Mouse (Mus musculus): ENCODE data around the gene Tfip11.

Gene Tfip11

DNA sequence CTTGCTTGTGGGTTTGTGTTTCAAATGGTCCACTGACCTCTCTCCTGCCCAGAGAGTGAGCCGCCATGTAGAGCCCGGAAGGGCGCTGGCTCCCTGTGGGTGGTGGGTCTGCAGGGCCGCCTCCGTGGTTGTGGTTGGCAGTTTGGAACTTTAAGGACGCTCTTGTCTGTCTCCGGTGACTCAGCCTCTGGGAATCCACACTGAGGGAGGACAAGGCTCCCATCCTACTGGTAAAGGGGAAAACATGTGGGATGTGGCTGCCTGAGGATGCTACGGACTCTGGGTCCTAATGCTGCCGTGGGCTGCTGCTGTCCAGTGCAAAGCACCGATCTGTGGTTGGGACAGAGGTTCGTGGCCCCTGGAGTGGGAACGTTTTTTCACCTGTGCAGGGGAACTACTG is 41.8 kb downstream of the Tfip11 start:
- DNase-seq, result no peak

DNA sequence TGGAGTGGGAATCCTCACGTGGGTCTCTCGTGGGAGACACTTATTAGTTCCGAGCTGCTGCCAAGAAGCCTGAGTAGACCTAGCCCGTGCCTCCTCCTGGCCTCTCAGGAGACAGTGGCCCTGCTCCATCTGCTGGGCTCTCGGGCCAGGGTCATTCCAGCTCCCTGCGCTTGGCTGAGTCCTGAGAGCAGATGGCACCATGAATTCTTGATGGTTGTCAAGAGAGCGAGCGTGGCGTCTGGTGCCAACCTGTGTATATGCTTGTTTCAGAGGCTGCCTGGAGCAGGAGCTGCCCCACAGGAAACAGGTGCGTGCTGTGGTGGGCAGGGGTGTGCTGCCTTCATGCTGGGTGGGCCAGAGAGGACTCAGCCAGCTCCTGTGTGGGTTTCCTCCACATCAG is 42.5 kb downstream of the Tfip11 start:
- DNase-seq, result no peak

DNA sequence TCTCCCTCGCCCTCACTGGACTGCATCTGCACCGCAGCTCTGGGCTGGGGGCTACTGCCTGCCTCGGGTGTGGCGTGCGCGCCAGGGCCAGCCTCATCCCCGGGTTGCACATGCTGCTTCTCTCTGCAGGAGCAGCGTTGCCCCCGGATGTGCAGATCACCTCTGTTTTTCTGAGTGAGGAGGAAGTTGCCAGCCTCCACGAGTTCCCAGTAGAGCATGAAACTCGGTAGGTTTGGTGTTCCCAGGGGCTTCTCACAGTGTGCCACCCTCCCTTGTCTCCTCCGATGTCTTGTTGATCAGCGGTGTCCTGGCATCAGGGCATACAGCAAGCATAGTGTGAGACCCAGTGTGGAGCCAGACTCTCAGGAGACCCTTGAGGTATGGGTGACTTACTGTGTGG is 43.2 kb downstream of the Tfip11 start:
- DNase-seq, result no peak

DNA sequence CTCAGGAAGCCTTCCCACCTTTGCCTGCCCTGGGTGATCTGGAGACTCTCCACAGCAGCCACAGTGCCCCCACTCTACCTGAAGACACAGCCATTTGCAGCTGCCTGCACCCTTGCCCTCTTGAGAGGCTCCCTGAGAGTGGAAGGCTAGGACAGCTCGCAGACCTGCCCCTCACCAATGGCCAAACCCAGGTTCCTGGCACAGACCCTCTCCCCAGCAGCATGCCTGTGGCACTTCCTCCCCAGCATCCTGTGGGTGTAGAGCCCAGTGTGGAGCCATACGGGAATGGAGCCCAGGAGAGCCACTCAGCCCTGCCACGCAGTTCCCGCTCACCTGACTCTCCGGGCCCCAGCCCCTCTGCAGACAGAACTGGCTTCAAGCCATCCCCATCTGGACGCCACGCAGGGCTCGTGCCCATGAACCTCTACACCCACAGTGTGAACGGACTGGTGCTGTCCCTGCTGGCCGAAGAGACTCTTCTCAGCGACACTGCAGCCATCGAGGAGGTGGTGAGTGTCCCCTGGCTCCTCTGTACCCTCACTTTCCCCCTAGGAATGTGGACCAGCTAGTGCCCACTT is 44.2 kb downstream of the Tfip11 start:
- no peak for DNase-seq

DNA sequence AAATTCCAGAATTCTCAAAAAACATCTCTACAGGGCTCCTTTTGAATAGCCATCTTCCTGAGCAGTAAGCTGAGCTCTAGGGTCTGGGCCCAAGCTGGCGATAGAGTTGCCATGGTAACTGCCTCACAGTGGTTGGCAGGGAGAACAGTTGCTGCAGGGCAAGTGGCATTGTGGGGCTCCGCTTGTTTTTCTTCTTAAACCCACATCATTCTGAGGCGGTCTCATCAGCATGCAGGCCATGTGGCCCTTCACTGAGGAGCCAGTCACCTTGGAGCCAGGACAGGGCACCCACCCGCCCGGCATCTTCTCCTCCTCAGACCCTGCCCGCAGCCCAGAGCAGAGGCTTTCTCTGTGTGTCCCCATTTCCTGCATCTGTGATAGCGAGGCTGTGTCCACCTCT is 45.8 kb downstream of the Tfip11 start:
- DNase-seq, result no peak

DNA sequence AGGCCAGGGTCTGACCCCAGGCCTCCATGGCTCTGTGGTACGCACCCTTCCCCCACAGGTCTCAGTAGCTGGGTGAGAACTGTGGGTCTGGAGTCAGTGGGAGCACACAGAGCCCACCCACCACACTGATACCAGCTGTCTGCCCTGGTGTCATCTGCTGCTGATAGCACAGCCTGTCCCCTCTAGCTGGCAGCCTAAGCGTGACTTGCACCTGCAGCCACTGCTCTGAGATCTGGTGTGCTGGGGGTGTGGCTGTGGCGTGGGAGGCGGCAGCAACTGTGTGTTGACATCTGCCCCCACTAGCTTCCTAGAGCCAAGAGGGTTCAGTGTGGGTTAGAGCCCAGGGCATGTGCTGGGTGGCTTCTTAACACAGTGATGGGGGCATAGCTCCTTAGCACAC is 50.0 kb downstream of the Tfip11 start:
- DNase-seq, result no peak

DNA sequence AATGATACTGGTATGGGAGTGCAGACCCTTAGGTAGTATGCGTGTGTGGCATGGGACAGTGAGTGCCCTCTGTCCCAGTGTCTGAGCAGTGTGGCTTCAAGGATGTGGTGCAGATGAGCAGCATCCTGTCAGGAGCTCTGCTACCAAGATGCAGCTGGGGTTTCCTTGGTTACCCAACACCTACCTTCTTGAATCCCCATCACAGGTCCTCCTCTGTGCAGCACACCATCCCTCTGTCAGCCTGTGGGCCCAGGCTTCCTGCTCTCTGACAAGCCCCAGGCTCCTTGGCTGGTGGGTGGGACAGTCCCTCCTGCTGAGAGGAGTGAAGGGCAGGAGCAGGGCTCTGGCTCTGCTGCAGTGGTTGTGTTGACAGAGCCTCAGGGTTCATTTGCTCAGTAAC is 51.2 kb downstream of the Tfip11 start:
- DNase-seq, result no peak

DNA sequence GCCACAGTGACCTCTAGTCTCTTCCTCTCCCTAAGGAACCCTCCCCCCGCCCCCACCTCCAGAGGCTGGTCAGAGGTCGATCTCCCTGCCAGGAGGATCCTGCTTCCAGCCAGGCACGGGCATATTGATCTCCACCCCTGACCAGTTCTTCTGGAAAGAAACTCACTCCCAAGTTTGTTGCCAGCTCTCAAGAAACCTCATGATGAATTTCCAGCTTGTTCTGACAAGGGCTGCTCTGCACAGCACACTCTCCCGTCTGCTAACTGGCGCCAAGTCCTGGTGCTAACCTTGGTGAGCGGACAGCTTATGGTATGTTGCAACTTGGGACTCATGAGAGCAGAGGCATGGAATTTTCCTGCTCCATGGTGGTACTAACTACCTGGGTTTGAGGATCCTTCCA is 52.6 kb downstream of the Tfip11 start:
- peak; percentile 10 for DNase-seq

DNA sequence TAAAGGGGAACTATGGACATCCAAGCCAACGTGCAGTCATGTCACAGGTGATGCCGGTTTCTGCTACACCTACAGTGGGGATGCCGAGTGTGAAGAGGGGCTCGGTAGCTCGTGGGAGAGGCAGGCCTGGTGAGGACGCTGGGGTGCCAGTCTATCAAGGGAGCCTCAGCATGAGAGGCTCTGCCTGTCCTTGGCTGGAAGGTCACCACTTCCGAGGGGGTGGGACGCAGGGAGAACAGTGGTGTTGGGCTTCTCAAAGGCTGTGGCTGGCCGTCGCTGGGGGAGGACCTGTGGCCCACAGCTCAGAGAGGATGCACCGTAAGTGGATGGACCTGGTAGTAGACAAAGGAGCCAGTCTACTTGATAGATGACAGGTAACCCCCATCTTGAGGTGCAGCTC is 55.0 kb downstream of the Tfip11 start:
- DNase-seq, result no peak

DNA sequence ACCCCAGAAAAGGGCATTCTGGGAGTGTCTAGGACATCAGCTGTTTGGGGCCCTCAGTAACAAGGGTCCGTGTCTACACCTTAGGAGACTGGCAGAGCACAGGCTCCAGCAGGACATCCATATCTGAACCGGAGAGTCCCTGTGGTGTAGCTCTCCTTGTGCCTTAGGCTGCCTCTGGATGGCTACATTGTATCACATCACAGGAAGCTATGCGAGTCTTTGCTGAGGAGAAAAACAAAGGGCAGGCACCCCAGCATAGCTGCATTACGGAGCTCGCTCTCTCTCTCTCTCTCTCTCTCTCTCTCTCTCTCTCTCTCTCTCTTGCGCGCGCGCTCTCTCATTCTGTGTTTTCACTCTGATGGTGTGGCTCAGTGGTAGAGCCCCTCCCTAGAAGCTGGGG is 55.9 kb downstream of the Tfip11 start:
- no peak for DNase-seq

DNA sequence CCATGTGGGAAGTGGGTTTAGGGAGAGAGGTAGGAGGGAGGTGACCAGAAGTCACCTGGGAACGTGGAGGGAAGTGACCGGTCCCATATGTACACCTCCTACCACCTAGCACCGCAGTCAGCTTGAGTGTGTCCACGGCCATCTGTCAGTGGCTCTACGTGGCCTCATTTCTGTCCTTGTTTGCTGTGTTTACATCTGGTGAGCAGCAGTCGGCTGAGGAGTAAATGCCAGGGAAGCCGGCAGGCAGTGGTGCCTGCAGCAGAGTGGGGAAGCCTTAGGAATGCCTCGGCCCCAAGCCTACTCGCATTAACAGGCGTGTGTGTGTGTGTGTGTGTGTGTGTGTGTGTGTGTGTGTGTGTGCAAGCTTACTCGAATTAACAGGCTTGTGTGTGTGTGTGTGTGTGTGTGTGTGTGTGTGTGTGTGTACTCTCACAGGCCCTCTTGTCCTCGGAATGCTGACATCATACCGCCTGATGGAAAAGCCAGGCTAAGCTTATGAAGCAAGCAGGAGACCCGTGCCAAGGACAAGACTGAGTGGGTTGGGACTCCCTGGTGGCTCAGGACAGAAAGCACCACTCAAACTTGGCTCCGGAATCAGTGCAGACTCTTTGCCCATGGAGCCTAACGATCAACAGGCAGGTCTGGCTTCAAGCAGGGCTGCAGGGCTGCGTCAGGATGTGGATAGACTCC is 56.6 kb downstream of the Tfip11 start:
- DNase-seq, result no peak

DNA sequence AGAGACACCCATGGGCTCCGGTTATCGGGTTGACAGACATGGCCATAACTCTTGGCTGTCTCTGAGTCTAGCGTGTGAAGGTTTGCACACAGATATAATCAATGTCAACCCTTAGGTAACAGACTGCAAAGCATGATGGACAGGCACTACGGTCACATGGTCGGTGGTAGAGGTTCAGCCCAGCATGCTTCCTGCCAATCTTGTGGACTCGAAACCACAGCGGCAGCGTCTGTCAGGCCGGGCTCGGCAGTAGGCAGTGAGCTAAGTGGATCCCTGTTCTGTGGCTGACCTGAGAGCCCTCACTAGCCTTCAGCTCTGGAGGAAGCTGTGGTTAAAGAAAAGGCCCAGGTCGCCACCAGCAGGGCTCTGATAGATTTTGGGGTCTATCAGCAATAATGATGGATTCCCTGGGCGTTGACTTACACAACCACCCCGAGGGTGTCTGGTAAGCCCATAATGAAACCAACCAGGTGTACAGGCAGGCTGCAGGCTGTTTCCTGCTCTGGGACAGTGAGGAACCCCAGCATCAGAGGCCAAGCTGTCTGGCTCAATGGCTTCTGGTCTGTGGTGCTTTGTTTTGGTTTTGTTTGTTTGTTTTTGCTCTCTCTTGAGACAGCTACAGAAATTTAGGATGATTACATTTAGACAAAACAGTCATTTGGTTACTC is 58.8 kb downstream of the Tfip11 start:
- no peak for DNase-seq

DNA sequence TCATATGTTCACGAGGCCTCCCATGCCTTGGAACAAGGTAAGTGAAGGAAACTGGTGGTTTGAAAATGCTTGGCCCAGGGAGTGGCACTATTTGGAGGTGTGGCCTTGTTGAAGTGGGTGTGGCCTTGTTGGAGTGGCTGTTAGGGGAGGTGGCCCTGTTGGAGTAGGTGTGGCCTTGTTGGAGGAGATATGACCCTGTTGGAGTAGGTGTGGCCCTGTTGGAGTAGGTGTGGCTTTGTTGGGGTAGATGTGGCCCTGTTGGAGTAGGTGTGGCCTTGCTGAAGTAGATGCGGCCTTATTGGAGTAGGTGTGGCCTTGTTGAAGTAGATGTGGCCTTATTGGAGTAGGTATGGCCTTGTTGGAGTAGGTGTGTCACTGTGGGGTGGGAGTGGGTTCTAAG is 59.8 kb downstream of the Tfip11 start:
- no peak for DNase-seq
